Mouse (Mus musculus): ENCODE data around the gene Slc38a1.

DNA sequence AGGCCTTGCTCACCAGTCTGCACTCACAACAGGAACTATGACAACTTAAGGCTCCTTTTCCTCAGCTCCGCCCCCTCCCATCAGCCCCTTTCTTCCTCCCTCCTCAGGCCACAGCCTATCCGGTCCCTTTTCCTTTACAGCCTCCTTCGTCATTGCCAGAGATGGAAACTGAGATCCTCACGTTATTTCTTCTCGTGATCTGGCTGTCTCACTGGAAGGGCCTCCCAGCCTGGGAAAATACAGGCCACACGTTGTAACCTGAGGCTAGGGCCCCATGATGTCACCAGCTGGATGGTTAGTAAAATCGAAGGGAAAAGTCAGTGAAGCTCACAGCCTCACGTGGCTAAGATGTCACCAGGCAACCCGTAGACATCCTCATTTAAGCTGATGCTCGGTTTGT lies 4.5 kb downstream of the Slc38a1 start:
- no peak for TF ChIP-seq CTCF (IDR thresholded peaks at IDR 0.05; ENCODE audit: borderline replicate concordance, control insufficient read depth, extremely low read depth, insufficient read depth, low read length, poor library complexity)
- TF ChIP-seq POLR2A (IDR thresholded peaks at IDR 0.05; ENCODE audit: control insufficient read depth, extremely low read depth, insufficient read depth, low read length, poor library complexity), result no peak

Data from thymus, adult 2 months (tissue).